Mouse (Mus musculus): ENCODE measurements around the gene Wfdc9.

The Wfdc9 gene

GRCm38 (mm10) chr2:164656483-164656882 is at the start of gene Wfdc9:
TSS of gene Wfdc9 (minus strand) at chr2:164656583.
- no peak for DNase-seq (ENCODE audit: extremely low read depth, insufficient read length, low spot score)

- no peak for DNase-seq (ENCODE audit: extremely low read depth, insufficient read length, low spot score)
Observed at GRCm38 (mm10) chr2:164705991-164706390, 49.6 kb upstream of the Wfdc9 start.

GRCm38 (mm10) chr2:164705328-164705727 is 48.9 kb upstream of the Wfdc9 start:
- no peak for DNase-seq (ENCODE audit: extremely low read depth, insufficient read length, low spot score)

GRCm38 (mm10) chr2:164704235-164704634 is 47.9 kb upstream of the Wfdc9 start:
- no peak for DNase-seq (ENCODE audit: extremely low read depth, insufficient read length, low spot score)

- DNase-seq (ENCODE audit: extremely low read depth, insufficient read length, low spot score), result peak; percentile 28
Observed at GRCm38 (mm10) chr2:164701761-164702160, 45.4 kb upstream of the Wfdc9 start.

GRCm38 (mm10) chr2:164700959-164701358 is 44.6 kb upstream of the Wfdc9 start:
- DNase-seq (ENCODE audit: extremely low read depth, insufficient read length, low spot score), result no peak

- no peak for DNase-seq (ENCODE audit: extremely low read depth, insufficient read length, low spot score)
Observed at GRCm38 (mm10) chr2:164698201-164698600, 41.8 kb upstream of the Wfdc9 start, which contains the start of gene Spint4. TSS of gene Spint4 (plus strand) at chr2:164698501.

GRCm38 (mm10) chr2:164684807-164685206 is 28.4 kb upstream of the Wfdc9 start, which contains the start of gene Wfdc13:
TSS of gene Wfdc13 (plus strand) at chr2:164685107.
- no peak for DNase-seq (ENCODE audit: extremely low read depth, insufficient read length, low spot score)

GRCm38 (mm10) chr2:164679906-164680305 is 23.5 kb upstream of the Wfdc9 start:
- no peak for DNase-seq (ENCODE audit: extremely low read depth, insufficient read length, low spot score)

- peak; percentile 30 for DNase-seq (ENCODE audit: extremely low read depth, insufficient read length, low spot score)
Observed at GRCm38 (mm10) chr2:164678848-164679625, 22.7 kb upstream of the Wfdc9 start.

GRCm38 (mm10) chr2:164676916-164677685 is 20.7 kb upstream of the Wfdc9 start:
- no peak for DNase-seq (ENCODE audit: extremely low read depth, insufficient read length, low spot score)

- DNase-seq (ENCODE audit: extremely low read depth, insufficient read length, low spot score), result no peak
Observed at GRCm38 (mm10) chr2:164676103-164676502, 19.7 kb upstream of the Wfdc9 start.

GRCm38 (mm10) chr2:164673987-164674386 is 17.6 kb upstream of the Wfdc9 start, which contains the start of gene Wfdc11:
TSS of gene Wfdc11 (minus strand) at chr2:164674087.
- DNase-seq (ENCODE audit: extremely low read depth, insufficient read length, low spot score), result no peak

- no peak for DNase-seq (ENCODE audit: extremely low read depth, insufficient read length, low spot score)
Observed at GRCm38 (mm10) chr2:164670938-164671337, 14.6 kb upstream of the Wfdc9 start.

- DNase-seq (ENCODE audit: extremely low read depth, insufficient read length, low spot score), result no peak
Observed at GRCm38 (mm10) chr2:164670261-164670660, 13.9 kb upstream of the Wfdc9 start.

GRCm38 (mm10) chr2:164664851-164665250 is 8.5 kb upstream of the Wfdc9 start:
- DNase-seq (ENCODE audit: extremely low read depth, insufficient read length, low spot score), result no peak

GRCm38 (mm10) chr2:164655858-164656257 is 525 bp downstream of the Wfdc9 start, which contains the start of gene Wfdc10:
TSS of gene Wfdc10 (plus strand) at chr2:164656046.
- DNase-seq (ENCODE audit: extremely low read depth, insufficient read length, low spot score), result no peak

GRCm38 (mm10) chr2:164641881-164642673 is 14.3 kb downstream of the Wfdc9 start:
- no peak for DNase-seq (ENCODE audit: extremely low read depth, insufficient read length, low spot score)

- DNase-seq (ENCODE audit: extremely low read depth, insufficient read length, low spot score), result no peak
Observed at GRCm38 (mm10) chr2:164641129-164641528, 15.3 kb downstream of the Wfdc9 start.

- no peak for DNase-seq (ENCODE audit: extremely low read depth, insufficient read length, low spot score)
Observed at GRCm38 (mm10) chr2:164638696-164639095, 17.7 kb downstream of the Wfdc9 start, which contains the start of gene Wfdc16. TSS of gene Wfdc16 (minus strand) at chr2:164638796.

- DNase-seq (ENCODE audit: extremely low read depth, insufficient read length, low spot score), result no peak
Observed at GRCm38 (mm10) chr2:164635266-164635665, 21.1 kb downstream of the Wfdc9 start.
